Mouse (Mus musculus): ENCODE data around the gene Slc35e3.

- TF ChIP-seq EP300 (IDR thresholded peaks at IDR 0.05; ENCODE audit: low read depth) (no peak), CTCF (IDR thresholded peaks at IDR 0.05; ENCODE audit: low read depth) (no peak)
These were observed 3.0 kb downstream of the Slc35e3 start for GRCm38 (mm10) chr10:117743182-117743581.

All from liver, postnatal 0 days (tissue).